Mouse (Mus musculus): ENCODE results near the gene Vps26a. TPM values are rescaled to one million over a fixed set of nuclear protein-coding genes. Genes with fewer than 3 reads are reported as not detected.
A peak's percentile ranks its signal among the peaks of the same experiment; 100 is the strongest.

The Vps26a gene
- polyA plus RNA-seq, 1 experiment from 2014 or later, result 77.7 TPM

- H3K27me3 ChIP-seq (replicated peaks), result no peaks in the 10 kb centered on the region
- H3K4me3 ChIP-seq, result peak overlapping the region; percentile 98
- ATAC-seq (ENCODE audit: insufficient number of reproducible peaks, low FRiP score), result no peak
- no peaks in the 10 kb centered on the region for H3K9me3 ChIP-seq (replicated peaks)
- peak overlapping the region; percentile 93 for H3K9ac ChIP-seq
- no peak overlapping the region for H3K27ac ChIP-seq (ENCODE audit: poor library complexity, severe bottlenecking)
- H3K4me2 ChIP-seq, result peak overlapping the region; percentile 77
- 37% methylated on average over 18 of the region's 18 CpGs for WGBS
- peaks cover 25% of the 10 kb centered on the region for H3K36me3 ChIP-seq
- peaks cover 12% of the 10 kb centered on the region for H3K4me1 ChIP-seq (replicated peaks)
Observed at GRCm38 (mm10) chr10:62450280-62450640, 36.3 kb downstream of the Vps26a start.

GRCm38 (mm10) chr10:62449364-62450279 is 37.0 kb downstream of the Vps26a start, which contains the start of the genes 4930507D05Rik and Supv3l1:
Gene 4930507D05Rik (plus strand): TSS chr10:62449489.
Gene Supv3l1 (minus strand): TSS chr10:62449738.
- Histone ChIP-seq H3K9ac (peak within 1 kb of the TSS; percentile 93), H3K27me3 (replicated peaks) (no peaks in the 10 kb centered on the region), H3K4me1 (replicated peaks) (peaks cover 12% of the 10 kb centered on the region), H3K9me3 (replicated peaks) (no peaks in the 10 kb centered on the region), H3K36me3 (peaks cover 30% of the 10 kb centered on the region), H3K27ac (ENCODE audit: poor library complexity, severe bottlenecking) (peak within 1 kb of the TSS; percentile 91), H3K4me2 (peak within 1 kb of the TSS; percentile 77), H3K4me3 (peak within 1 kb of the TSS; percentile 98)
- under 1% methylated on average over 73 of the region's 73 CpGs for WGBS
- peak; percentile 88 for ATAC-seq (ENCODE audit: insufficient number of reproducible peaks, low FRiP score)

- H3K4me1 ChIP-seq (replicated peaks), result peaks cover 6% of the 10 kb centered on the region
- H3K27me3 ChIP-seq (replicated peaks), result no peaks in the 10 kb centered on the region
- H3K9ac ChIP-seq, result no peak overlapping the region
- no peak for ATAC-seq (ENCODE audit: insufficient number of reproducible peaks, low FRiP score)
- 93% methylated on average over 5 of the region's 5 CpGs for WGBS
- H3K4me2 ChIP-seq, result no peak overlapping the region
- H3K4me3 ChIP-seq, result no peak overlapping the region
- H3K36me3 ChIP-seq, result peaks cover 76% of the 10 kb centered on the region
- no peak overlapping the region for H3K27ac ChIP-seq (ENCODE audit: poor library complexity, severe bottlenecking)
- H3K9me3 ChIP-seq (replicated peaks), result no peaks in the 10 kb centered on the region
Observed at GRCm38 (mm10) chr10:62430427-62430826, 56.2 kb downstream of the Vps26a start.

GRCm38 (mm10) chr10:62425081-62425871 is 61.3 kb downstream of the Vps26a start:
- no peaks in the 10 kb centered on the region for H3K9me3 ChIP-seq (replicated peaks)
- 43% methylated on average over 9 of the region's 9 CpGs for WGBS
- H3K4me2 ChIP-seq, result no peak overlapping the region
- ATAC-seq (ENCODE audit: insufficient number of reproducible peaks, low FRiP score), result no peak
- H3K36me3 ChIP-seq, result peaks cover 27% of the 10 kb centered on the region
- H3K27ac ChIP-seq (ENCODE audit: poor library complexity, severe bottlenecking), result no peak overlapping the region
- no peak overlapping the region for H3K4me3 ChIP-seq
- peaks cover 25% of the 10 kb centered on the region for H3K4me1 ChIP-seq (replicated peaks)
- no peaks in the 10 kb centered on the region for H3K27me3 ChIP-seq (replicated peaks)
- peak overlapping the region; percentile 4; the same call in 1 of the 2 replicates for H3K9ac ChIP-seq

GRCm38 (mm10) chr10:62422255-62422654 is 64.3 kb downstream of the Vps26a start, which contains the start of gene Hkdc1:
Gene Hkdc1 (minus strand): TSS chr10:62422491.
- no peak within 1 kb of the TSS for H3K27ac ChIP-seq (ENCODE audit: poor library complexity, severe bottlenecking)
- 58% methylated on average over 15 of the region's 15 CpGs for WGBS

GRCm38 (mm10) chr10:62421127-62421526 is 65.5 kb downstream of the Vps26a start:
- Histone ChIP-seq H3K4me1 (replicated peaks) (peaks cover 25% of the 10 kb centered on the region), H3K9ac (no peak overlapping the region), H3K4me3 (no peak overlapping the region), H3K27ac (ENCODE audit: poor library complexity, severe bottlenecking) (peak overlapping the region; percentile 56; the same call in 1 of the 2 replicates), H3K9me3 (replicated peaks) (no peaks in the 10 kb centered on the region), H3K27me3 (replicated peaks) (no peaks in the 10 kb centered on the region), H3K36me3 (no peaks in the 10 kb centered on the region), H3K4me2 (no peak overlapping the region)
- WGBS, result 41% methylated on average over 3 of the region's 3 CpGs
- no peak for ATAC-seq (ENCODE audit: insufficient number of reproducible peaks, low FRiP score)

More at GRCm38 (mm10) chr10:62422255-62422654, 64.3 kb downstream of the Vps26a start, which contains the start of gene Hkdc1:
- Histone ChIP-seq H3K4me1 (replicated peaks) (peaks cover 25% of the 10 kb centered on the region), H3K27me3 (replicated peaks) (no peaks in the 10 kb centered on the region), H3K9ac (no peak within 1 kb of the TSS), H3K4me3 (no peak within 1 kb of the TSS), H3K36me3 (no peaks in the 10 kb centered on the region), H3K9me3 (replicated peaks) (no peaks in the 10 kb centered on the region), H3K4me2 (no peak within 1 kb of the TSS)
- no peak for ATAC-seq (ENCODE audit: insufficient number of reproducible peaks, low FRiP score)

GRCm38 (mm10) chr10:62420399-62420798 is 66.2 kb downstream of the Vps26a start:
- Histone ChIP-seq H3K36me3 (no peaks in the 10 kb centered on the region), H3K4me1 (replicated peaks) (peaks cover 19% of the 10 kb centered on the region), H3K27me3 (replicated peaks) (no peaks in the 10 kb centered on the region), H3K9me3 (replicated peaks) (no peaks in the 10 kb centered on the region), H3K27ac (ENCODE audit: poor library complexity, severe bottlenecking) (peak overlapping the region; percentile 56; the same call in 1 of the 2 replicates), H3K4me2 (no peak overlapping the region), H3K4me3 (no peak overlapping the region), H3K9ac (no peak overlapping the region)
- 57% methylated on average over 6 of the region's 6 CpGs for WGBS
- no peak for ATAC-seq (ENCODE audit: insufficient number of reproducible peaks, low FRiP score)

- Histone ChIP-seq H3K27me3 (replicated peaks) (no peaks in the 10 kb centered on the region), H3K4me1 (replicated peaks) (peaks cover 17% of the 10 kb centered on the region), H3K4me2 (no peak overlapping the region), H3K9ac (no peak overlapping the region), H3K36me3 (no peaks in the 10 kb centered on the region), H3K27ac (ENCODE audit: poor library complexity, severe bottlenecking) (no peak overlapping the region), H3K4me3 (no peak overlapping the region), H3K9me3 (replicated peaks) (no peaks in the 10 kb centered on the region)
- WGBS, result 77% methylated on average over 5 of the region's 5 CpGs
- no peak for ATAC-seq (ENCODE audit: insufficient number of reproducible peaks, low FRiP score)
Observed at GRCm38 (mm10) chr10:62419422-62419821, 67.2 kb downstream of the Vps26a start.

GRCm38 (mm10) chr10:62418831-62419356 is 67.7 kb downstream of the Vps26a start:
- Histone ChIP-seq H3K9me3 (replicated peaks) (no peaks in the 10 kb centered on the region), H3K4me2 (no peak overlapping the region), H3K27ac (ENCODE audit: poor library complexity, severe bottlenecking) (no peak overlapping the region), H3K4me3 (no peak overlapping the region), H3K27me3 (replicated peaks) (no peaks in the 10 kb centered on the region), H3K36me3 (no peaks in the 10 kb centered on the region), H3K9ac (no peak overlapping the region), H3K4me1 (replicated peaks) (peaks cover 19% of the 10 kb centered on the region)
- no peak for ATAC-seq (ENCODE audit: insufficient number of reproducible peaks, low FRiP score)
- WGBS, result 76% methylated on average over 7 of the region's 7 CpGs

- Histone ChIP-seq H3K27ac (ENCODE audit: poor library complexity, severe bottlenecking) (0 out of 2 replicates have a peak overlapping the region, but pooled peaks have one; percentile 42), H3K4me2 (no peak overlapping the region), H3K9me3 (replicated peaks) (no peaks in the 10 kb centered on the region), H3K36me3 (no peaks in the 10 kb centered on the region), H3K4me1 (replicated peaks) (peaks cover 25% of the 10 kb centered on the region), H3K4me3 (no peak overlapping the region), H3K27me3 (replicated peaks) (no peaks in the 10 kb centered on the region), H3K9ac (no peak overlapping the region)
- 1% methylated on average over 4 of the region's 4 CpGs for whole genome bisulfite sequencing
- peak; percentile 69 for ATAC-seq (ENCODE audit: insufficient number of reproducible peaks, low FRiP score)
Observed at GRCm38 (mm10) chr10:62413606-62413982, 73.0 kb downstream of the Vps26a start.
